Mouse (Mus musculus): ENCODE results near the gene Mllt1.

Gene Mllt1

GRCm38 (mm10) chr17:56877426-56877825, 57.8 kb downstream of the Mllt1 start:
- no peak for DNase-seq (ENCODE audit: low spot score)

GRCm38 (mm10) chr17:56876981-56877380, 58.2 kb downstream of the Mllt1 start:
- no peak for DNase-seq (ENCODE audit: low spot score)

GRCm38 (mm10) chr17:56876465-56876864, 58.8 kb downstream of the Mllt1 start:
- DNase-seq (ENCODE audit: low spot score), result no peak

DNA sequence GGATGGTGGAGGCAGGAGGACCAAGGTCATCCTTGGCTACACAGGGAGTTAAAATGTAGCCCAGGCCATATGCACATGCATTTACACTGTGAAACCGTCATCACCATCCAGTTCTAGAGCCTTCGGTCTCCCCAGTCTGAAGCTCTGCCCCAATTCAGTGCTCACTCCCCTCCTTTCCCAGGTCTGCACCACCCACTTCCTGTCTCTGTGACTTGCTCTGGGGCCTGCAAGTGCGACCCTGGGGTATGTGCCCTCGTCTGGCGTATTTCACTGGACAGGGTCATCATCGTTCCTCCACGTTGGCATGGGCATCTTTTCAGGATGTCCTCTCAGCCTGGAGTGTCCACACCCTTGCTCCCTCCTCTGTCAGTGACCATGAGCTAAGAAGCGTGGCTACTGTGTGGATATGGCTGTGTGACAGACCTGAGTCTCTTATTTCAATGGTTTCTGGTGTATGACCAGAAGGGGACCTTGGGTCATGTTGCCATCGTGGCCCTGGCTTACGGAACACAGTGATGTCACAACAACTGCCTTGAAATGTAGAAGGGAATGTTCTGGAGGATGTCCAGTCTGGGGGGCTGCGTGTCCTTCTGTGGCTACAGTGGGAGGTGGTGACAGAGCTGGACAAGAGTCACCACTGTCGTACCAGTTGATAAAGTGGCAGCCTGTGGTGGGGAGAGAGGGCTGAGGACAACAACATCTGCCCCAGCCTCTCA, 60.1 kb downstream of the Mllt1 start, which contains the start of gene 1700061G19Rik:
Gene 1700061G19Rik (plus strand): TSS at position 542 of the 716 bp plus-strand sequence.
- no peak for DNase-seq (ENCODE audit: low spot score)

- no peak for DNase-seq (ENCODE audit: low spot score)
Measured at GRCm38 (mm10) chr17:56874237-56874636, 61.0 kb downstream of the Mllt1 start, which contains the start of gene Acsbg2. TSS of gene Acsbg2 (minus strand) at chr17:56874447.

- no peak for DNase-seq (ENCODE audit: low spot score)
Measured at GRCm38 (mm10) chr17:56872512-56872911, 62.7 kb downstream of the Mllt1 start.

DNA sequence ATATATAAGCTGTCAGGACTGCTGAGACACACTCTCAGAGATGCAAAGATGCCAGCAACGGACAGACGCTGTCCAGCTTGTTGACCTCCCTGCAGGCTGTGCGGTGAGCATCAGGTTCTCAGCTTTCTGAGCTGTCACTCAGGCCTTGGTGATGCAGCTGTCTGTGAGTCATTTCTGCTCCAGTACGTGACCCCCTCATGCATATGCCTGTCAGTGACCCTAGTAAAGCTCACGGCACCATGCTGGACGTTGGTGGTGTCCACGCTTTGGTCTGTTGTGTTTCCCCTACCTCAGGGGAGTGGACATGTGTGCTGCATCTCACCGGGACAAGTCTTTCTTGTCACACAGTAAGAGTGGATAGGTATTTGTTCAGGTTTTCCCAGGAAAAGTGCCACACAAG, 63.4 kb downstream of the Mllt1 start:
- no peak for DNase-seq (ENCODE audit: low spot score)

- no peak for DNase-seq (ENCODE audit: low spot score)
Measured at GRCm38 (mm10) chr17:56870287-56870953, 64.8 kb downstream of the Mllt1 start.

DNA sequence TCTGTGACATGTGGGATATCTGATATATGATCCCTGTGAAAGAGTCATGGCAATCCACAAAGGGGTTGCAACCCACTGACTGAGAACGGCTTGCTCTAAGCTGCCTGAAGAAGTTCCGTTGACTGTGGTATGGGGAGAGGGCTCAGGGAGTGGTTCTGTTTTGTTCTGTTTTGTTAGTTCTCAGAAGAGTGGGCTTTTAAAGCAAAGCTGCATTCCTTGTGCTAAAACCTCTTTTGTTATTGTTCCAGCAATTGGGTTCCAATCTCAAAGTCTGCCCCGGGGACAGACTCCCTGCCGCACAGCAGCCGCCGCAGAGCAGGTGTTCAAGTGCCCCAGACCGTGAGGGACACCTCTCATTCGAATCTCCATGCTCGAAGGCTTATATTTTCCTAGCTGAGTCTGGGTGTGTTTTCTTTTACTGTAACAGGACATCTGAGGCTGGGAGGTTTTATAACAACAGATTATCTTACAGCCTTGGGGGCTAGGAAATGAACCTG, 65.7 kb downstream of the Mllt1 start:
- no peak for DNase-seq (ENCODE audit: low spot score)

- DNase-seq (ENCODE audit: low spot score), result no peak
Measured at GRCm38 (mm10) chr17:56866071-56866470, 69.1 kb downstream of the Mllt1 start.

DNA sequence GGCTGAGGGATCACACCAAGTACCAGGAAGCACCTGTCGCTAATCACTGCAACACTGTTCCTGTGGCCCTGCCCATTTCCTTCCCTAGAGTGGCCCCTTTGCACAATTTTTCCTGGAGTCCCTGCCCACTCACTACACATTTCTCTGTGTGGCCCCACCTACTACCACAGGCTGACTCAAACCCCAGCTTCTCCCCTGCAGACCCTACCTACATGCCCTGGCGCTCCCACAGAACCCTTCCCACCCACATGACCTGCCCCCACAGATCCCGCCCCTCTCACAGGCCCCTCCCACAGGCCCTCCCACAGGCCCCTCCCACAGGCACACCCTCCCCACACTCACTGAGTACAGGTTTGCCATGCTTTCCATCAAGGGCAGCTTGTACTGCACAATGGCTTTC, 74.0 kb downstream of the Mllt1 start:
- DNase-seq (ENCODE audit: low spot score), result no peak

GRCm38 (mm10) chr17:56858922-56859321, 76.3 kb downstream of the Mllt1 start:
- no peak for DNase-seq (ENCODE audit: low spot score)

DNA sequence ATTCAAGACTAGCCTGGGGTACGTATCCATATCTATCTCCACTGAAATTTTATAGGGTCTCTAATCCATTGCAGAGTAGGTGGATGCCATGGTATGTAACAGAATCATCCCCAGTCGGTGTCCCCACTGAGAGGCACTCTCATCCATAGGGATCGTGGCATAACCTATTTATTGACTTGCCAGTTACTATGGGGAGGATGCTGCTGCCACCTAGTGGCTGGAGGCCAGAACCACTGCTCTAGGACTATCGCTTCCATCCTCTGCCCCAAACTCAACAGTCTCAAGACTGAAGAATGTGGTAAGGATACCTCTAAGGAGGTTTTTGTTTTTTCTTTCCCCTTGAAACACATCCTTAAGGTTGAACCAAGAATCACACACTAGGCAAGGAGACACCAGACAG, 77.0 kb downstream of the Mllt1 start:
- peak; percentile 21 for DNase-seq (ENCODE audit: low spot score)

- DNase-seq (ENCODE audit: low spot score), result no peak
Measured at GRCm38 (mm10) chr17:56855421-56855820, 79.8 kb downstream of the Mllt1 start.

DNA sequence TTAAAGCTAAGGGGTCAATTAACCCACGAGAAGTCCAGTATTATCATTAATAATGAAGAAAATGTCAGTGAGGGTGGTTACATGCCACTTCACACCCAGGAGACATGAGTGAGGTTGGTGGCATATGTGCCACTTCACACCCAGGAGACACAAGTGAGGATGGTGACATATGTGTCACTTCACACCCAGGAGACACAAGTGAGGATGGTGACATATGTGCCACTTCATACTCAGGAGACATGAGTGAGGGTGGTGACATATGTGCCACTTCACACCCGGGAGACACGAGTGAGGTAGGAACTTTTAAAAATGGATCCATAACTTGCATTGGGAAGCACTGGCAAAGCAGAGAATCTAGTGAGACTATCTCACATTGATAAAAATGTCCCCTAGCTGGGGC, 84.0 kb downstream of the Mllt1 start:
- DNase-seq (ENCODE audit: low spot score), result no peak

DNA sequence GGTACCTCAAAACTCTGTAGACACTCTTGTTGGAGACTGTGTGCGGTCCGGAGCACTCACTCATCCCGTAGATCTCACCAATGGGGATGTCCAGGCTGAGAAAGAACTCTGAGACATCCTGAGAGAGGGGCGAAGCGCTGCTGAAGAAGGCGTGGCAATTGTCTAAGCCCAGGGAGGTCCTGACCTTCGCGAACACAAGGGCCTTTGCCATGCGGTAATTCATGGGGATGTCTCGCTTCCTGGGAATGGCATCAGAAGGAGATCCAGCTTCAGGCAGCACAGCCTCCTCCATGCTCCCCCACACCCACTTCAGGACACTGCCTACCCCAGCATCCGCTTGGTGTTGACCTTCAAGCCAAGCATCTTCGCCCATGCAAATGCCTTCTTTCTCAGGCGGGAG, 85.5 kb downstream of the Mllt1 start:
- DNase-seq (ENCODE audit: low spot score), result no peak

DNA sequence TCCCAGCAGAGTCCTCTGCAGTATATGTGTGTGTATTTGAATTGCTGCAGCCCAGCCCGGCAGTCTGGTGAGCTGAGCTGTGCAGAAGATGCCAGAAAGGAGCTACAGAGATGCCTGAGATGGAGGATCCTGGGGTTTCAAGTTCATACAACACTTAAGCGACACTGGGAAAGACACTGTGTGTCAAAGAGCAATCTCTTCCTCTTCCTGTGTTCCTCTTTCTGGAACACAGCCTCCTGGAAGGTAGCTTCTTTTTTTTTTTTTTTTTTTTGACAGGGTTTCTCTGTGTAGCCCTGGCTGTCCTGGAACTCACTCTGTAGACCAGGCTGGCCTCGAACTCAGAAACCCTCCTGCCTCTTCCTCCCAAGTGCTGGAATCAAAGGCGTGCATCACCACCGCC, 86.4 kb downstream of the Mllt1 start:
- no peak for DNase-seq (ENCODE audit: low spot score)

GRCm38 (mm10) chr17:56843678-56844077, 91.5 kb downstream of the Mllt1 start:
- DNase-seq (ENCODE audit: low spot score), result no peak
